Mouse (Mus musculus) gastrocnemius, postnatal 14 days (tissue): ENCODE measurements around the gene Nxpe4. TPM values are rescaled to one million over a fixed set of nuclear protein-coding genes. Genes with fewer than 3 reads are reported as not detected.
"Not testable (repeated sequence)": the region's sequence is repeated elsewhere in the genome, so short reads cannot be mapped to it uniquely, and the experiment has no call there.

Source experiments
- DNase-seq: peaks from one replicate; pipeline ENCODE4 v3.0.0; 2021; ENCODE audit warnings: mixed read lengths
- intact Hi-C: fragments of 180-260 bp; cut with DNase I; formaldehyde crosslinking; loops from one replicate; pipeline ENCODE4 v1.15.1; 2025; ENCODE audit warnings: low total_unique reads
- total RNA-seq, 2 experiments: library from RNA; stranded (reverse); gene quantifications; 2 replicates each; pipeline ENCODE4 v1.2.3; 2021

The Nxpe4 gene
- total RNA-seq, 2 experiments from 2014 or later: 6.2 to 6.4 TPM

GRCm38 (mm10) chr9:48388451-48388850 is 226.6 kb downstream of the Nxpe4 start:
- DNase-seq: no peak
- intact Hi-C loops: loop anchor here (5.0 kb wide), 1 partner anchor 386 kb away; no protein-coding TSS in a partner anchor

- DNase-seq: no peak
- intact Hi-C loops: loop anchor here (5.0 kb wide), 1 partner anchor 388 kb away; no protein-coding TSS in a partner anchor
These were observed 228.2 kb downstream of the Nxpe4 start for GRCm38 (mm10) chr9:48389983-48390382.

GRCm38 (mm10) chr9:48403590-48404209 is 241.9 kb downstream of the Nxpe4 start:
- intact Hi-C loops: no loop called here
- DNase-seq: no peak

GRCm38 (mm10) chr9:48404687-48405086 is 242.9 kb downstream of the Nxpe4 start:
- no peak for DNase-seq
- intact Hi-C loops: no loop called here

GRCm38 (mm10) chr9:48407549-48408327 is 245.9 kb downstream of the Nxpe4 start:
- DNase-seq: no peak
- intact Hi-C loops: no loop called here

- DNase-seq: no peak
- intact Hi-C loops: no loop called here
These were observed 248.6 kb downstream of the Nxpe4 start for GRCm38 (mm10) chr9:48410217-48411035.

GRCm38 (mm10) chr9:48413591-48413990 is 251.8 kb downstream of the Nxpe4 start:
- DNase-seq: no peak
- intact Hi-C loops: no loop called here

GRCm38 (mm10) chr9:48417366-48417765 is 255.5 kb downstream of the Nxpe4 start:
- DNase-seq, intact Hi-C loops: not testable (repeated sequence)

- DNase-seq: no peak
- intact Hi-C loops: no loop called here
These were observed 256.2 kb downstream of the Nxpe4 start for GRCm38 (mm10) chr9:48417994-48418393.

GRCm38 (mm10) chr9:48418397-48418796 is 256.6 kb downstream of the Nxpe4 start:
- intact Hi-C loops: no loop called here
- no peak for DNase-seq

GRCm38 (mm10) chr9:48418829-48419228 is 257.0 kb downstream of the Nxpe4 start:
- intact Hi-C loops: no loop called here
- no peak for DNase-seq

GRCm38 (mm10) chr9:48420437-48420836 is 258.6 kb downstream of the Nxpe4 start:
- intact Hi-C loops: no loop called here
- DNase-seq: no peak

- intact Hi-C loops: no loop called here
- DNase-seq: no peak
These were observed 259.2 kb downstream of the Nxpe4 start for GRCm38 (mm10) chr9:48421029-48421428.

- DNase-seq: no peak
- intact Hi-C loops: no loop called here
These were observed 259.7 kb downstream of the Nxpe4 start for GRCm38 (mm10) chr9:48421561-48421960.

- intact Hi-C loops: no loop called here
- no peak for DNase-seq
These were observed 260.6 kb downstream of the Nxpe4 start for GRCm38 (mm10) chr9:48422382-48422781.

GRCm38 (mm10) chr9:48423256-48423655 is 261.4 kb downstream of the Nxpe4 start:
- DNase-seq: no peak

GRCm38 (mm10) chr9:48427176-48427575 is 265.4 kb downstream of the Nxpe4 start:
- DNase-seq: no peak
- intact Hi-C loops: no loop called here

More at GRCm38 (mm10) chr9:48423256-48423655, 261.4 kb downstream of the Nxpe4 start:
- intact Hi-C loops: no loop called here

GRCm38 (mm10) chr9:48432449-48432848 is 270.6 kb downstream of the Nxpe4 start:
- DNase-seq: no peak
- intact Hi-C loops: no loop called here

- intact Hi-C loops: no loop called here
- no peak for DNase-seq
These were observed 282.1 kb downstream of the Nxpe4 start for GRCm38 (mm10) chr9:48443873-48444272.

GRCm38 (mm10) chr9:48444821-48445220 is 283.0 kb downstream of the Nxpe4 start:
- DNase-seq: no peak
- intact Hi-C loops: no loop called here
